ENCODE assay signal across 8 mouse cellular contexts in genomic region chr6:116385194-116386044, GRCm38 (mm10). TPM values are rescaled to one million over a fixed set of nuclear protein-coding genes. Genes with fewer than 3 reads are reported as not detected.
DNase-seq lines count a peak whose midpoint lies in the region; ATAC-seq and TF ChIP-seq lines count a peak whose summit lies in the region.

No protein-coding gene starts in this region.

- no peak overlapping the region for H3K4me3 ChIP-seq in lung, postnatal 0 days (ENCODE audit: low read depth, low read length)
- no peak overlapping the region for H3K4me3 ChIP-seq in hindbrain, postnatal 0 days (ENCODE audit: low read length)
- no peak overlapping the region for H3K4me3 ChIP-seq in liver, embryonic 15.5 days (replicated peaks)
- H3K4me3 ChIP-seq in stomach, embryonic 16.5 days (replicated peaks; ENCODE audit: low read length), result no peak overlapping the region

- peak; percentile 82 for DNase-seq in lung, postnatal 0 days (ENCODE audit: low spot score)
- DNase-seq in lung, postnatal 4 days, result no peak
- no peak for DNase-seq in hindbrain, postnatal 0 days (ENCODE audit: low spot score)
- DNase-seq in adrenal gland, adult 8-10 months, result no peak
- no peak for DNase-seq in thymus, postnatal 0 days (ENCODE audit: low spot score)
- no peak for DNase-seq in cerebellum, postnatal 25 days

- no peaks in the 10 kb centered on the region for H3K9me3 ChIP-seq in lung, postnatal 0 days (ENCODE audit: low read length)
- no peaks in the 10 kb centered on the region for H3K9me3 ChIP-seq in hindbrain, postnatal 0 days (ENCODE audit: low read length)
- H3K9me3 ChIP-seq in liver, embryonic 15.5 days (replicated peaks), result no peaks in the 10 kb centered on the region
- no peaks in the 10 kb centered on the region for H3K9me3 ChIP-seq in stomach, embryonic 16.5 days (replicated peaks; ENCODE audit: control insufficient read depth, low read length)

- H3K4me2 ChIP-seq in lung, postnatal 0 days (replicated peaks; ENCODE audit: low read depth, low read length), result no peak overlapping the region
- H3K4me2 ChIP-seq in hindbrain, postnatal 0 days (ENCODE audit: low read depth, low read length), result peak overlapping the region; percentile 32; the same call in 1 of the 2 replicates
- peak overlapping the region; percentile 25 for H3K4me2 ChIP-seq in liver, embryonic 15.5 days
- H3K4me2 ChIP-seq in stomach, embryonic 16.5 days (ENCODE audit: low read depth, low read length), result peak overlapping the region; percentile 29; the same call in 1 of the 2 replicates

- no peak; the same call in 1 of the 2 replicates for ATAC-seq in lung, postnatal 0 days
- ATAC-seq in hindbrain, postnatal 0 days, result peak; percentile 18; the same call in 1 of the 2 replicates
- 0 out of 2 replicates have a peak, but pooled peaks have one; percentile 4 for ATAC-seq in liver, embryonic 15.5 days (ENCODE audit: insufficient read depth)
- ATAC-seq in stomach, embryonic 16.5 days (ENCODE audit: insufficient read depth, low FRiP score), result peak; percentile 33; the same call in 1 of the 2 replicates

- 23% methylated on average over 5 of the region's 5 CpGs for WGBS in lung, postnatal 0 days
- 22% methylated on average over 5 of the region's 5 CpGs for WGBS in hindbrain, postnatal 0 days
- 66% methylated on average over 5 of the region's 5 CpGs for WGBS in liver, embryonic 15.5 days (ENCODE audit: insufficient replicate concordance)
- 20% methylated on average over 5 of the region's 5 CpGs for WGBS in stomach, embryonic 16.5 days

- 0 out of 2 replicates have a peak overlapping the region, but pooled peaks have one; percentile 20 for H3K27ac ChIP-seq in lung, postnatal 0 days (ENCODE audit: low read length)
- peak overlapping the region; percentile 62; the same call in 1 of the 2 replicates for H3K27ac ChIP-seq in hindbrain, postnatal 0 days
- H3K27ac ChIP-seq in liver, embryonic 15.5 days (replicated peaks), result no peak overlapping the region
- peak overlapping the region; percentile 6 for H3K27ac ChIP-seq in stomach, embryonic 16.5 days (ENCODE audit: low read length)

- no peaks in the 10 kb centered on the region for H3K36me3 ChIP-seq in lung, postnatal 0 days (ENCODE audit: insufficient read depth, low read length)
- no peaks in the 10 kb centered on the region for H3K36me3 ChIP-seq in hindbrain, postnatal 0 days (ENCODE audit: insufficient read depth, low read length)
- H3K36me3 ChIP-seq in liver, embryonic 15.5 days (replicated peaks), result peaks cover 58% of the 10 kb centered on the region
- H3K36me3 ChIP-seq in stomach, embryonic 16.5 days (ENCODE audit: control insufficient read depth, insufficient read depth, low read length), result no peaks in the 10 kb centered on the region

- H3K9ac ChIP-seq in lung, postnatal 0 days (replicated peaks; ENCODE audit: low read depth), result no peak overlapping the region
- no peak overlapping the region for H3K9ac ChIP-seq in hindbrain, postnatal 0 days (replicated peaks; ENCODE audit: low read length)
- no peak overlapping the region for H3K9ac ChIP-seq in liver, embryonic 15.5 days
- H3K9ac ChIP-seq in stomach, embryonic 16.5 days (ENCODE audit: low read length), result no peak overlapping the region

- no peaks in the 10 kb centered on the region for H3K27me3 ChIP-seq in lung, postnatal 0 days (replicated peaks; ENCODE audit: insufficient read depth, low read length)
- H3K27me3 ChIP-seq in hindbrain, postnatal 0 days (ENCODE audit: insufficient read depth, low read length), result no peaks in the 10 kb centered on the region
- no peaks in the 10 kb centered on the region for H3K27me3 ChIP-seq in liver, embryonic 15.5 days
- no peaks in the 10 kb centered on the region for H3K27me3 ChIP-seq in stomach, embryonic 16.5 days (ENCODE audit: control insufficient read depth, insufficient read depth, low read length)

- H3K4me1 ChIP-seq in lung, postnatal 0 days (ENCODE audit: insufficient read depth, low read depth, low read length), result no peaks in the 10 kb centered on the region
- peaks cover 14% of the 10 kb centered on the region; the same call in 1 of the 2 replicates for H3K4me1 ChIP-seq in hindbrain, postnatal 0 days (ENCODE audit: insufficient read depth, low read length)
- H3K4me1 ChIP-seq in liver, embryonic 15.5 days (replicated peaks), result peaks cover 38% of the 10 kb centered on the region
- H3K4me1 ChIP-seq in stomach, embryonic 16.5 days (ENCODE audit: control insufficient read depth, insufficient read depth, low read length), result peaks cover 7% of the 10 kb centered on the region; the same call in 1 of the 2 replicates

- peak; percentile 35; the same call in 1 of the 2 replicates for TF ChIP-seq EP300 in lung, postnatal 0 days (IDR thresholded peaks at IDR 0.05)

- no peak for TF ChIP-seq CTCF in lung, postnatal 0 days (IDR thresholded peaks at IDR 0.05)
- no peak for TF ChIP-seq CTCF in hindbrain, postnatal 0 days (IDR thresholded peaks at IDR 0.05; ENCODE audit: low read depth)

RNA-seq across cellular contexts. Expression of gene March8, which starts 47.6 kb away (rescaled TPM):
- polyA plus RNA-seq in lung, postnatal 0 days (2015; fragmentation: Nextera tagmentation; extraction: Ambion mirVana), result 26.4 and 29.0 TPM in 2 replicates
- 116 and 118 TPM in 2 replicates for total RNA-seq in hindbrain, postnatal 0 days (2014; rRNA removed)
- polyA plus RNA-seq in hindbrain, postnatal 0 days (2015; fragmentation: Nextera tagmentation; extraction: Ambion mirVana), result 38.8 and 40.0 TPM in 2 replicates
- polyA plus RNA-seq in liver, embryonic 15.5 days (2015; fragmentation: Nextera tagmentation; extraction: Ambion mirVana), result 95.4 and 97.7 TPM in 2 replicates
- 31.9 and 34.9 TPM in 2 replicates for polyA plus RNA-seq in stomach, embryonic 16.5 days (2015; fragmentation: Nextera tagmentation; extraction: Ambion mirVana)
- 10 to 100 TPM; 73.0 to 96.4 (median 81.4) TPM for total RNA-seq in adrenal gland, adult 8-10 months (2022)
- polyA plus RNA-seq in thymus, postnatal 0 days (2015; fragmentation: Nextera tagmentation; extraction: Ambion mirVana), result 5.7 and 6.6 TPM in 2 replicates
